Mouse (Mus musculus) adrenal gland, adult (tissue): ENCODE measurements around the gene Kif26b.
A peak's percentile ranks its signal among the peaks of the same experiment; 100 is the strongest.

Source experiments
- DNase-seq, 2 experiments: peaks; one replicate each; pipeline ENCODE4 v3.0.0; 2022 to 2023; ENCODE audit warnings: low spot score in 1 of 2; ENCODE audit not compliant: inconsistent age in 2 of 2

The Kif26b gene

GRCm38 (mm10) chr1:178893229-178894080 is 364.5 kb downstream of the Kif26b start:
- no peak for DNase-seq

GRCm38 (mm10) chr1:178894081-178894401 is 365.1 kb downstream of the Kif26b start:
- DNase-seq = no peak

- DNase-seq = peak in 1 of 2 experiments; percentile 46
These were observed 366.7 kb downstream of the Kif26b start for GRCm38 (mm10) chr1:178895674-178896073.

- no peak for DNase-seq
These were observed 382.0 kb downstream of the Kif26b start for GRCm38 (mm10) chr1:178910951-178911350.

- DNase-seq = no peak
These were observed 384.2 kb downstream of the Kif26b start for GRCm38 (mm10) chr1:178912936-178913716.

GRCm38 (mm10) chr1:178915056-178915455 is 386.1 kb downstream of the Kif26b start:
- DNase-seq = no peak

GRCm38 (mm10) chr1:178917194-178917902 is 388.4 kb downstream of the Kif26b start:
- DNase-seq = peak; percentile 53 to 75

GRCm38 (mm10) chr1:178924492-178925183 is 395.7 kb downstream of the Kif26b start:
- DNase-seq = no peak

GRCm38 (mm10) chr1:178929531-178929930 is 400.6 kb downstream of the Kif26b start:
- DNase-seq = no peak

GRCm38 (mm10) chr1:178933953-178934637 is 405.2 kb downstream of the Kif26b start:
- DNase-seq = no peak

- DNase-seq = no peak
These were observed 407.5 kb downstream of the Kif26b start for GRCm38 (mm10) chr1:178936457-178936856.

- DNase-seq = no peak
These were observed 408.1 kb downstream of the Kif26b start for GRCm38 (mm10) chr1:178936976-178937375.

GRCm38 (mm10) chr1:178940353-178940752 is 411.4 kb downstream of the Kif26b start:
- no peak for DNase-seq

- DNase-seq = no peak
These were observed 413.5 kb downstream of the Kif26b start for GRCm38 (mm10) chr1:178942251-178942963.

GRCm38 (mm10) chr1:178952910-178953309 is 424.0 kb downstream of the Kif26b start:
- no peak for DNase-seq

- no peak for DNase-seq
These were observed 429.7 kb downstream of the Kif26b start for GRCm38 (mm10) chr1:178958641-178959040.

- peak; percentile 61 to 83 for DNase-seq
These were observed 431.2 kb downstream of the Kif26b start for GRCm38 (mm10) chr1:178960015-178960559.

- DNase-seq = no peak
These were observed 432.7 kb downstream of the Kif26b start for GRCm38 (mm10) chr1:178961661-178962060.

- no peak for DNase-seq
These were observed 443.1 kb downstream of the Kif26b start for GRCm38 (mm10) chr1:178972055-178972454.
